Mouse (Mus musculus) hindbrain, embryonic 10.5 days (tissue): ENCODE results near the gene 6030408B16Rik. TPM values are rescaled to one million over a fixed set of nuclear protein-coding genes. Genes with fewer than 3 reads are reported as not detected.
A peak's percentile ranks its signal among the peaks of the same experiment; 100 is the strongest.

ENCODE experiments used
- DNase-seq: peaks from one replicate; pipeline ENCODE4 v3.0.0-alpha.2; 2017; ENCODE audit warnings: low spot score
- H3K27ac ChIP-seq: fragments of 300-500 bp; sonication (generic); 2 replicates; pipeline ENCODE4 v1.5.1; 2016; ENCODE audit warnings: mild to moderate bottlenecking, moderate library complexity
- H3K27me3 ChIP-seq: fragments of 300-500 bp; sonication (generic); 2 replicates; pipeline ENCODE4 v1.6.1; 2016; ENCODE audit warnings: mild to moderate bottlenecking; ENCODE audit not compliant: poor library complexity, insufficient read depth, severe bottlenecking
- H3K36me3 ChIP-seq: fragments of 300-500 bp; sonication (generic); 2 replicates; pipeline ENCODE4 v1.6.1; 2016; ENCODE audit warnings: mild to moderate bottlenecking, moderate library complexity
- H3K4me1 ChIP-seq: fragments of 300-500 bp; sonication (generic); replicated peaks from 2 replicates; pipeline ENCODE4 v1.6.1; 2016; ENCODE audit warnings: mild to moderate bottlenecking
- H3K4me3 ChIP-seq: fragments of 300-500 bp; sonication (generic); 2 replicates; pipeline ENCODE4 v1.5.1; 2016; ENCODE audit warnings: mild to moderate bottlenecking, moderate library complexity
- H3K9me3 ChIP-seq: fragments of 300-500 bp; sonication (generic); 2 replicates; pipeline ENCODE4 v1.6.1; 2016; ENCODE audit warnings: mild to moderate bottlenecking, moderate library complexity
- WGBS: fragments of 180-500 bp; shearing (Covaris S2); methylation state at CpG from one replicate; pipeline ENCODE4 v1.1.7; 2016; 5-methylcytosine and 5-hydroxymethylcytosine counted together
- polyA plus RNA-seq: library from polyadenylated mRNA; unstranded; fragments of >200 nt; fragmentation: Nextera tagmentation; extraction: Ambion mirVana; gene quantifications from 2 replicates; pipeline ENCODE4 v1.2.1, GENCODE M21; 2016

6030408B16Rik gene
- polyA plus RNA-seq, 1 experiment from 2014 or later: 0.39 TPM

GRCm38 (mm10) chr15:101294028-101294894 lies 1.2 kb downstream of the 6030408B16Rik start:
- H3K4me1 ChIP-seq: peaks cover 16% of the 10 kb centered on the region
- no peak overlapping the region for H3K4me3 ChIP-seq
- 64% methylated on average over 16 of the region's 16 CpGs for WGBS
- DNase-seq: no peak
- H3K27ac ChIP-seq: no peak overlapping the region; the same call in 1 of the 2 replicates
- H3K36me3 ChIP-seq: peaks cover 31% of the 10 kb centered on the region
- no peaks in the 10 kb centered on the region for H3K9me3 ChIP-seq
- no peaks in the 10 kb centered on the region for H3K27me3 ChIP-seq

GRCm38 (mm10) chr15:101295106-101295505 lies 2.1 kb downstream of the 6030408B16Rik start:
- Histone ChIP-seq H3K36me3 (peaks cover 23% of the 10 kb centered on the region), H3K4me3 (no peak overlapping the region), H3K27me3 (no peaks in the 10 kb centered on the region), H3K4me1 (peaks cover 16% of the 10 kb centered on the region), H3K27ac (no peak overlapping the region), H3K9me3 (no peaks in the 10 kb centered on the region)
- no peak for DNase-seq
- 85% methylated on average over 7 of the region's 7 CpGs for WGBS

- Histone ChIP-seq H3K9me3 (no peaks in the 10 kb centered on the region), H3K27me3 (no peaks in the 10 kb centered on the region), H3K36me3 (peaks cover 18% of the 10 kb centered on the region), H3K27ac (no peak overlapping the region), H3K4me1 (peaks cover 16% of the 10 kb centered on the region), H3K4me3 (no peak overlapping the region)
- DNase-seq: no peak
- WGBS: 90% methylated on average over 10 of the region's 10 CpGs
These were observed 2.6 kb downstream of the 6030408B16Rik start for GRCm38 (mm10) chr15:101295616-101296015.

- no peaks in the 10 kb centered on the region for H3K27me3 ChIP-seq
- H3K4me1 ChIP-seq: peaks cover 16% of the 10 kb centered on the region
- WGBS: 89% methylated on average over 11 of the region's 11 CpGs
- H3K4me3 ChIP-seq: no peak overlapping the region
- H3K36me3 ChIP-seq: peaks cover 13% of the 10 kb centered on the region
- H3K9me3 ChIP-seq: no peaks in the 10 kb centered on the region
- H3K27ac ChIP-seq: no peak overlapping the region
- DNase-seq: no peak
These were observed 3.1 kb downstream of the 6030408B16Rik start for GRCm38 (mm10) chr15:101296091-101296490.

- 24% methylated on average over 7 of the region's 7 CpGs for WGBS
- Histone ChIP-seq H3K4me1 (peaks cover 16% of the 10 kb centered on the region), H3K9me3 (no peaks in the 10 kb centered on the region), H3K27me3 (no peaks in the 10 kb centered on the region), H3K27ac (peak overlapping the region; percentile 78; the same call in 1 of the 2 replicates), H3K36me3 (no peaks in the 10 kb centered on the region), H3K4me3 (peak overlapping the region; percentile 41)
- DNase-seq: no peak
These were observed 5.0 kb downstream of the 6030408B16Rik start for GRCm38 (mm10) chr15:101297988-101298387.

GRCm38 (mm10) chr15:101298550-101298949 lies 5.5 kb downstream of the 6030408B16Rik start:
- Histone ChIP-seq H3K27me3 (no peaks in the 10 kb centered on the region), H3K36me3 (no peaks in the 10 kb centered on the region), H3K4me1 (peaks cover 16% of the 10 kb centered on the region), H3K4me3 (peak overlapping the region; percentile 41), H3K9me3 (no peaks in the 10 kb centered on the region), H3K27ac (peak overlapping the region; percentile 78)
- 15% methylated on average over 7 of the region's 7 CpGs for WGBS
- DNase-seq: peak; percentile 55

GRCm38 (mm10) chr15:101299480-101299960 lies 6.5 kb downstream of the 6030408B16Rik start:
- whole genome bisulfite sequencing: 84% methylated on average over 14 of the region's 14 CpGs
- H3K27ac ChIP-seq: no peak overlapping the region

GRCm38 (mm10) chr15:101300128-101300527 lies 7.1 kb downstream of the 6030408B16Rik start:
- Histone ChIP-seq H3K4me1 (peaks cover 10% of the 10 kb centered on the region), H3K27me3 (no peaks in the 10 kb centered on the region), H3K27ac (no peak overlapping the region), H3K4me3 (no peak overlapping the region), H3K9me3 (no peaks in the 10 kb centered on the region), H3K36me3 (no peaks in the 10 kb centered on the region)
- 79% methylated on average over 6 of the region's 6 CpGs for WGBS
- DNase-seq: no peak

More at GRCm38 (mm10) chr15:101299480-101299960, 6.5 kb downstream of the 6030408B16Rik start:
- Histone ChIP-seq H3K4me3 (no peak overlapping the region), H3K27me3 (no peaks in the 10 kb centered on the region), H3K36me3 (no peaks in the 10 kb centered on the region), H3K4me1 (peaks cover 10% of the 10 kb centered on the region), H3K9me3 (no peaks in the 10 kb centered on the region)
- no peak for DNase-seq

- H3K9me3 ChIP-seq: no peaks in the 10 kb centered on the region
- peaks cover 10% of the 10 kb centered on the region for H3K4me1 ChIP-seq
- no peaks in the 10 kb centered on the region for H3K36me3 ChIP-seq
- WGBS: 77% methylated on average over 3 of the region's 3 CpGs
- H3K4me3 ChIP-seq: no peak overlapping the region
- no peaks in the 10 kb centered on the region for H3K27me3 ChIP-seq
- DNase-seq: no peak
- no peak overlapping the region for H3K27ac ChIP-seq
These were observed 9.2 kb downstream of the 6030408B16Rik start for GRCm38 (mm10) chr15:101302201-101302600.

- DNase-seq: no peak
- Histone ChIP-seq H3K4me1 (peaks cover 4% of the 10 kb centered on the region; the same call in 1 of the 2 replicates), H3K36me3 (no peaks in the 10 kb centered on the region), H3K27ac (no peak overlapping the region), H3K27me3 (no peaks in the 10 kb centered on the region), H3K4me3 (no peak overlapping the region), H3K9me3 (no peaks in the 10 kb centered on the region)
- WGBS: 88% methylated on average over 4 of the region's 4 CpGs
These were observed 10.8 kb downstream of the 6030408B16Rik start for GRCm38 (mm10) chr15:101303830-101304229.

GRCm38 (mm10) chr15:101306459-101306858 lies 13.4 kb downstream of the 6030408B16Rik start:
- H3K9me3 ChIP-seq: no peaks in the 10 kb centered on the region
- H3K27ac ChIP-seq: no peak overlapping the region
- peaks cover 11% of the 10 kb centered on the region for H3K4me1 ChIP-seq
- no peak for DNase-seq
- no peaks in the 10 kb centered on the region for H3K36me3 ChIP-seq
- 87% methylated on average over 4 of the region's 4 CpGs for WGBS
- H3K27me3 ChIP-seq: no peaks in the 10 kb centered on the region
- no peak overlapping the region for H3K4me3 ChIP-seq

GRCm38 (mm10) chr15:101308440-101309348 lies 15.7 kb downstream of the 6030408B16Rik start:
- Histone ChIP-seq H3K27me3 (no peaks in the 10 kb centered on the region), H3K36me3 (no peaks in the 10 kb centered on the region), H3K9me3 (no peaks in the 10 kb centered on the region), H3K4me1 (peaks cover 11% of the 10 kb centered on the region), H3K27ac (no peak overlapping the region), H3K4me3 (no peak overlapping the region)
- WGBS: 67% methylated on average over 13 of the region's 13 CpGs
- DNase-seq: no peak
